Mouse (Mus musculus) CH12.LX (cell line): ENCODE data around the gene Shmt2. TPM values are rescaled to one million over a fixed set of nuclear protein-coding genes. Genes with fewer than 3 reads are reported as not detected.

Experiments
- DNase-seq: peaks from one replicate; pipeline ENCODE4 v3.0.0-alpha.2; 2013; ENCODE audit errors: extremely low read depth
- H3K27ac ChIP-seq: 2 replicates; pipeline ENCODE4 v1.5.1; 2012; ENCODE audit warnings: low read depth, mild to moderate bottlenecking, control low read depth, moderate library complexity; ENCODE audit not compliant: insufficient read depth
- H3K27me3 ChIP-seq: replicated peaks from 2 replicates; pipeline ENCODE3; 2012; ENCODE audit warnings: inconsistent platforms
- H3K36me3 ChIP-seq, 2 experiments: replicated peaks in 1 of 2; 2 replicates each; pipeline versions ENCODE3 to v1.6.1; 2012; ENCODE audit warnings: inconsistent platforms in 1 of 2, low read length in 1 of 2, mild to moderate bottlenecking in 1 of 2, mixed read lengths in 1 of 2, moderate library complexity in 1 of 2; ENCODE audit not compliant: control insufficient read depth in 1 of 2, insufficient read depth in 1 of 2
- H3K4me1 ChIP-seq, 2 experiments: 2 replicates each; pipeline ENCODE4 v1.6.1; 2012; ENCODE audit warnings: inconsistent platforms in 1 of 2, moderate library complexity in 1 of 2; ENCODE audit not compliant: insufficient read depth in 2 of 2, control insufficient read depth in 1 of 2
- H3K4me2 ChIP-seq: 2 replicates; pipeline ENCODE4 v1.6.1; 2012; ENCODE audit warnings: low read depth, mild to moderate bottlenecking, control low read depth; ENCODE audit not compliant: poor library complexity, insufficient read depth, severe bottlenecking
- H3K4me3 ChIP-seq, 3 experiments: fragments of 150-350 bp in 1 of 3; sonication (generic) in 1 of 3; replicated peaks in 1 of 3; 2 replicates each; pipeline versions ENCODE3 to v1.5.1; 2011 to 2012; ENCODE audit warnings: low read depth in 2 of 3, low read length in 2 of 3, mild to moderate bottlenecking in 2 of 3, moderate library complexity in 2 of 3, control low read depth in 1 of 3, improper control_type of control experiment in 1 of 3, inconsistent platforms in 1 of 3, mixed read lengths in 1 of 3; ENCODE audit not compliant: poor library complexity in 1 of 3
- H3K79me2 ChIP-seq: replicated peaks from 2 replicates; pipeline ENCODE4 v1.6.1; 2012; ENCODE audit warnings: mild to moderate bottlenecking, moderate library complexity; ENCODE audit not compliant: control insufficient read depth, poor library complexity, insufficient read depth, severe bottlenecking; ENCODE audit errors: extremely low read depth
- H3K9ac ChIP-seq: 2 replicates; pipeline ENCODE4 v1.6.1; 2012; ENCODE audit warnings: low read depth, mild to moderate bottlenecking, control low read depth, moderate library complexity; ENCODE audit not compliant: insufficient read depth
- H3K9me3 ChIP-seq: replicated peaks from 2 replicates; pipeline ENCODE3; 2012; ENCODE audit warnings: low read length, inconsistent platforms, mixed read lengths
- BHLHE40 ChIP-seq: IDR thresholded peaks from 2 replicates; pipeline ENCODE4 v1.6.1; 2011; ENCODE audit warnings: mild to moderate bottlenecking, low read depth, low read length, improper control_type of control experiment
- CHD1 ChIP-seq: IDR thresholded peaks from 2 replicates; pipeline ENCODE4 v1.6.1; 2012; ENCODE audit warnings: low read depth, low read length, improper control_type of control experiment, inconsistent platforms
- ELF1 ChIP-seq: IDR thresholded peaks from 2 replicates; pipeline ENCODE4 v1.6.1; 2014; ENCODE audit warnings: low read depth, mild to moderate bottlenecking, inconsistent platforms, low read length, improper control_type of control experiment
- EP300 ChIP-seq: IDR thresholded peaks from 2 replicates; pipeline ENCODE4 v1.6.1; 2011; ENCODE audit warnings: low read length, improper control_type of control experiment
- GABPA ChIP-seq: IDR thresholded peaks from 2 replicates; pipeline ENCODE4 v1.6.1; 2012; ENCODE audit warnings: low read depth, low read length, improper control_type of control experiment, inconsistent platforms; ENCODE audit not compliant: insufficient replicate concordance
- HCFC1 ChIP-seq: IDR thresholded peaks from 2 replicates; pipeline ENCODE4 v1.6.1; 2012; ENCODE audit warnings: low read depth, mild to moderate bottlenecking, inconsistent platforms, low read length, improper control_type of control experiment
- IRF4 ChIP-seq: IDR thresholded peaks from 2 replicates; pipeline ENCODE4 v1.6.1; 2014; ENCODE audit warnings: low read depth, mild to moderate bottlenecking, inconsistent platforms, low read length, improper control_type of control experiment
- KAT2A ChIP-seq: IDR thresholded peaks from 2 replicates; pipeline ENCODE4 v1.6.1; 2012; ENCODE audit warnings: low read length, improper control_type of control experiment, inconsistent platforms; ENCODE audit not compliant: insufficient replicate concordance
- MAFK ChIP-seq: IDR thresholded peaks from 2 replicates; pipeline ENCODE4 v1.6.1; 2011; ENCODE audit warnings: low read length, improper control_type of control experiment; ENCODE audit not compliant: insufficient replicate concordance
- MAZ ChIP-seq: IDR thresholded peaks from 2 replicates; pipeline ENCODE4 v1.6.1; 2012; ENCODE audit warnings: low read depth, mild to moderate bottlenecking, inconsistent platforms, low read length, improper control_type of control experiment, moderate library complexity
- MEF2A ChIP-seq: IDR thresholded peaks from 2 replicates; pipeline ENCODE4 v1.6.1; 2014; ENCODE audit warnings: low read depth, mild to moderate bottlenecking, inconsistent platforms, low read length, improper control_type of control experiment, borderline replicate concordance
- MXI1 ChIP-seq: IDR thresholded peaks from 2 replicates; pipeline ENCODE4 v1.6.1; 2011; ENCODE audit warnings: mild to moderate bottlenecking, low read depth, low read length, improper control_type of control experiment
- MYC ChIP-seq: IDR thresholded peaks from 2 replicates; pipeline ENCODE4 v1.6.1; 2011; ENCODE audit warnings: low read depth, mild to moderate bottlenecking, improper control_type of control experiment, low read length
- NRF1 ChIP-seq: IDR thresholded peaks from 2 replicates; pipeline ENCODE4 v1.6.1; 2014; ENCODE audit warnings: low read depth, mild to moderate bottlenecking, inconsistent platforms, low read length, improper control_type of control experiment, moderate library complexity
- POLR2AphosphoS2 ChIP-seq: IDR thresholded peaks from 2 replicates; pipeline ENCODE4 v1.6.1; 2011; ENCODE audit warnings: low read depth, low read length, improper control_type of control experiment
- RAD21 ChIP-seq: IDR thresholded peaks from 2 replicates; pipeline ENCODE4 v1.6.1; 2011; ENCODE audit warnings: low read depth, mild to moderate bottlenecking, low read length, improper control_type of control experiment, moderate library complexity
- RCOR1 ChIP-seq: conservative IDR thresholded peaks from 2 replicates; pipeline ENCODE4 v1.6.1; 2012; ENCODE audit warnings: low read depth, mild to moderate bottlenecking, inconsistent platforms, low read length, improper control_type of control experiment
- SIN3A ChIP-seq: IDR thresholded peaks from 2 replicates; pipeline ENCODE4 v1.6.1; 2012; ENCODE audit warnings: low read length, improper control_type of control experiment, inconsistent platforms
- SMC3 ChIP-seq: IDR thresholded peaks from 2 replicates; pipeline ENCODE4 v1.6.1; 2011; ENCODE audit warnings: low read depth, low read length, improper control_type of control experiment
- USF2 ChIP-seq: conservative IDR thresholded peaks from 2 replicates; pipeline ENCODE4 v1.6.1; 2011; ENCODE audit warnings: low read depth, low read length, improper control_type of control experiment
- ZKSCAN1 ChIP-seq: IDR thresholded peaks from 2 replicates; pipeline ENCODE4 v1.6.1; 2012; ENCODE audit warnings: low read depth, inconsistent platforms, low read length, improper control_type of control experiment, borderline replicate concordance
- dilution Hi-C: fragments of 300-500 bp; cut with MboI; formaldehyde crosslinking; loops from 2 replicates; pipeline ENCODE4 v1.14.3; 2020; ENCODE audit warnings: low sequenced_read_pairs; ENCODE audit not compliant: extremely low pct_unique_long_range_greater_than_20kb, extremely low pct_ligation_motif_present
- in situ Hi-C: fragments of 300-500 bp; cut with MboI; formaldehyde crosslinking; loops from 3 replicates; pipeline ENCODE4 v1.14.3; 2019; ENCODE audit warnings: low sequenced_read_pairs, low pct_ligation_motif_present, low pct_unique_long_range_greater_than_20kb, mixed read lengths
- polyA plus RNA-seq: library from polyadenylated mRNA; unstranded; fragments of >175 nt; gene quantifications from 2 replicates; pipeline ENCODE4 v1.2.1, GENCODE M21; 2012; ENCODE audit warnings: low read depth; ENCODE audit not compliant: insufficient read length
- total RNA-seq, 2 experiments: library from RNA; depleted of rRNA; stranded (reverse); fragments of 300-350 nt in 1 of 2; fragments of >200 nt in 1 of 2; gene quantifications; 2 replicates each; pipeline ENCODE4 v1.2.3; 2012 to 2014

The Shmt2 gene
- total and polyA plus RNA-seq, 3 experiments = 267 to 353 (median 317) TPM

- Histone ChIP-seq H3K36me3 (peaks cover 37 to 57% of the 10 kb centered on the region in 2 experiments), H3K4me2 (peak overlapping the region; percentile 42), H3K4me1 (peaks cover 15 to 51% of the 10 kb centered on the region in 2 experiments), H3K9me3 (no peaks in the 10 kb centered on the region), H3K27me3 (peaks cover 15% of the 10 kb centered on the region), H3K9ac (peak overlapping the region; percentile 92), H3K27ac (no peak overlapping the region), H3K79me2 (peaks cover 28% of the 10 kb centered on the region), H3K4me3 (peak overlapping the region; percentile 73 to 93 (median 85))
- in situ Hi-C loops = no loop called here
- dilution Hi-C loops = no loop called here
- DNase-seq = peak; percentile 48
- TF ChIP-seq SIN3A (no peak), SMC3 (no peak), NRF1 (no peak), MYC (no peak), EP300 (no peak), POLR2AphosphoS2 (no peak), ZKSCAN1 (no peak)
Observed at GRCm38 (mm10) chr10:127519903-127520713, 2.1 kb downstream of the Shmt2 start.

GRCm38 (mm10) chr10:127519041-127519701 lies 3.1 kb downstream of the Shmt2 start:
- no peak overlapping the region for H3K27ac ChIP-seq
- dilution Hi-C loops = no loop called here
- in situ Hi-C loops = no loop called here
- DNase-seq = no peak
- peaks cover 37 to 57% of the 10 kb centered on the region in 2 experiments for H3K36me3 ChIP-seq
- H3K79me2 ChIP-seq = peaks cover 28% of the 10 kb centered on the region
- peaks cover 5% of the 10 kb centered on the region for H3K27me3 ChIP-seq
- TF ChIP-seq MAFK (no peak), GABPA (no peak), RCOR1 (no peak), EP300 (no peak), MEF2A (no peak), RAD21 (no peak), IRF4 (no peak), CHD1 (no peak), BHLHE40 (no peak), MXI1 (no peak), ELF1 (no peak), HCFC1 (no peak), USF2 (no peak), KAT2A (no peak), MAZ (no peak)
- H3K4me3 ChIP-seq = no peak overlapping the region
- H3K9me3 ChIP-seq = no peaks in the 10 kb centered on the region
- H3K9ac ChIP-seq = no peak overlapping the region
- peaks cover 18 to 58% of the 10 kb centered on the region in 2 experiments for H3K4me1 ChIP-seq
- no peak overlapping the region for H3K4me2 ChIP-seq
